Mouse (Mus musculus) mouse embryonic stem cell (cell line): ENCODE data around the gene Myo9b.

Experiments used
- in situ Hi-C, 2 experiments: fragments of 300-500 bp; cut with MboI; formaldehyde crosslinking; loops; 1 replicate in 1 of 2; 3 replicates in 1 of 2; pipeline ENCODE4 v1.14.3; 2019 to 2020; ENCODE audit warnings: low sequenced_read_pairs in 2 of 2, low pct_unique_long_range_greater_than_20kb in 1 of 2, mixed read lengths in 1 of 2; ENCODE audit not compliant: unreplicated experiment in 1 of 2

Gene Myo9b

DNA sequence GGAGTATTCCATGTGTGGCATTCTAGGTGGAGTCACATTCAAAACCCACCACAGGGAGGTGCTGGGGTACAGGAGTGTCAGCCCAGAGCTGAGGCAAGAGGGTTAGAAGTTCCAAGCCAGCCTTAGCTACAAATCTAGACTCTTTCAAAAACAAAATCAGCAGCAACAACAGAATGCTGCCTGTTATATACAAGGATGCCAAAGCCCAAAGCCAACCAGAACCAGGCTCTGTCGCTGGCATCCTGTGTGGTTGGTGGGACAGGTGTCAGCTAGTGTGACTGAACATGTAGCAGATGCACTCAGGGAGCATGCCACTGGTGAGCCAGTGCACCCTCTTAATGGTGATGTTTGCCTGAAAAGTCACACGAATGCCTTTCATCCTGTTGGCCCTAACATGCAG, 128.3 kb downstream of the Myo9b start:
- in situ Hi-C loops = no loop called here

GRCm38 (mm10) chr8:71401454-71401853, 128.9 kb downstream of the Myo9b start:
- in situ Hi-C loops = no loop called here

DNA sequence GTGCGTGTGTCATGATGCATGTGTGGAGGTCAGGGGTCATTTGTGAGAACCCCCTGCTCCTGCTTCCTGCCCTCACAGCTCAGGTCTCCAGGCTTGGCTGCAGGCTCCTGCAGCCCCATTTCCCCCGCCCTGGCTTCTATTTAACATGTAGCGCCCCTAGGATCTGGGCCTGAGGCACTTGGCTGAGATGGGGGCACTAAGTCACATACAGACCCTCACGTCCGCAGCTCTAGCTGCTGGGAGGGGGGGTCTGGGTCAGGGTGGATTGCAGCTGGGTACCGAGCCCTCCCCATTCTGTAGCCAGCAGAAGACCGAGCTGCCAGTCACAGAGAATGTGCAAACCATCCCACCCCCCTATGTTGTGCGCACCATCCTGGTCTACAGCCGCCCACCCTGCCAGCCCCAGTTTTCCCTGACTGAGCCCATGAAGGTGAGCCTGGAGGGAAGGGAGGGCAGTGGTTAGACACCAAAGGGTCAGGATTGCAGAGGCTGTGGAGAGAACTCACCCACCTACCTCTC, 130.0 kb downstream of the Myo9b start:
- in situ Hi-C loops = no loop called here

DNA sequence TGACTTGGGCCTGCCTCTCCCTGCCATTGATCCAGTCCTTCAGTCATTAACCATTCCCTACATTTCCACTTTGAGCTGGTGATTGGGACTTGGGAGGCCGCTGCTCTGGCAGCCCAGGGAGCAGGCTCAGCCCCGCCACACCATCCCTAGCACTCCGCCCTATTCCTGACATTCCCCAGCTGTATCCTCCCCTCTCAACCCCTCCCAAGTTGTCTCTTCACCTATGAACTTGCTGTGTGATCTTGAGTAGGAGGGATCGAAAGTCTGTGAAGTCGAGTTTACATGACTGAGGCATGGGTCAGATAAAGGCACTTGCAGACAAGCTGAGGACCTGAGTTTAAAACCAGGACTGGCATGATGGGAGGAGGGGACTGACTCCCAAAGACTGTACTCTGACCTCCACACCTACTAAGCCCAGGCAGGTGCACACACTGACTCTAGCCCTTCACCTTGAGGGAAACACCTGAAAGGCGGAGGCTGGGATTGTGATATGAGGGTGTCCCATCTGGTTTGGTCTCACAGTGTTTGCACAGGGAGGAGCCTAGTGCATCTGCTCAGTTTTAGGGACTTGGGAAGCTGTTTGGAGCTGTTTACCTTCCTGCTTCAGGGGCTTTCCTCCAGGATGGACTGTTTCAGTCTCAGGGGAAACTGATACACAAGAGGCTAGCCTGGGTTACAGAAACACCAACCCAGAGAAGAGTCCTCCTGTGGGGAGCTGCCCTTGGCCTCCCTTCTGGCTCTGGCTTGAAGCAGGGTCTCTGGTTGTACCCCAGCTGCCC, 130.8 kb downstream of the Myo9b start:
- in situ Hi-C loops = no loop called here

- in situ Hi-C loops = no loop called here
These were observed 131.5 kb downstream of the Myo9b start for GRCm38 (mm10) chr8:71404011-71404410.

GRCm38 (mm10) chr8:71404951-71405351, 132.4 kb downstream of the Myo9b start:
- in situ Hi-C loops = no loop called here

DNA sequence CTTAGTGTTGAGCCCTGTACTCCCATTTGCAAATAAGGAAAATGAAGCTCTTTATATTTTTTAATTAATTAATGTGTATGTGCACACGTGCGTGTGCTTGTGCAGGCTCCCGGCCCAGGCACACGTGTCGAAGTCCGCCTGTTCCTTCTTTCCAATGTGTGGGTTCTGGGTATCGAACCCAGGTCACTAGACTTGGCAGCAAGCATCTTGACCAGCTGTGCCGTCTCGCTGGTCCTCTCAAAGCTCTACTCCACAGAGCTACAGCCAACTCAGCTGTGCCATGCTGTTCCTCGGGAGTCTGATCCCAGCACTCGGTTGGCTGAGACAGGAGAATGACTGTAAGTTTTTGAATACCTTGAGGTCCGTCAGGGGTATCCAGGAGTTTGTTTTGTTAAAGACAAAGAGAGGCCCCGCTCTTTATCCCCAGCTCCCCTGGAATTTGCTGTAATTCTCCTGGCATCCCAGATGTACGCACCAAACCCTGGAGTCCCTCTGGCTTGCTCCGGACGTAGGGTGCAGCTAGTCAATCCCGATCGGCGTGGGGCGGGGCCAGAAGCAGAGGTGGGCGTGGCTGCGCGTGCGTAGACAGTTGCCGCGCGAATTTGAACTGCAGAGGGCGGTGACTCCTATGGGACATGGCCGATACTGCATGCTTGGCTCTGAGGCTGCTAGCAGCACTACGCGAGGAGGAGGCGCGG, 133.0 kb downstream of the Myo9b start, which contains the start of gene Ankle1:
Gene Ankle1, plus strand, starts transcription at position 610 of the 698 bp plus-strand sequence.
- in situ Hi-C loops = no loop called here

DNA sequence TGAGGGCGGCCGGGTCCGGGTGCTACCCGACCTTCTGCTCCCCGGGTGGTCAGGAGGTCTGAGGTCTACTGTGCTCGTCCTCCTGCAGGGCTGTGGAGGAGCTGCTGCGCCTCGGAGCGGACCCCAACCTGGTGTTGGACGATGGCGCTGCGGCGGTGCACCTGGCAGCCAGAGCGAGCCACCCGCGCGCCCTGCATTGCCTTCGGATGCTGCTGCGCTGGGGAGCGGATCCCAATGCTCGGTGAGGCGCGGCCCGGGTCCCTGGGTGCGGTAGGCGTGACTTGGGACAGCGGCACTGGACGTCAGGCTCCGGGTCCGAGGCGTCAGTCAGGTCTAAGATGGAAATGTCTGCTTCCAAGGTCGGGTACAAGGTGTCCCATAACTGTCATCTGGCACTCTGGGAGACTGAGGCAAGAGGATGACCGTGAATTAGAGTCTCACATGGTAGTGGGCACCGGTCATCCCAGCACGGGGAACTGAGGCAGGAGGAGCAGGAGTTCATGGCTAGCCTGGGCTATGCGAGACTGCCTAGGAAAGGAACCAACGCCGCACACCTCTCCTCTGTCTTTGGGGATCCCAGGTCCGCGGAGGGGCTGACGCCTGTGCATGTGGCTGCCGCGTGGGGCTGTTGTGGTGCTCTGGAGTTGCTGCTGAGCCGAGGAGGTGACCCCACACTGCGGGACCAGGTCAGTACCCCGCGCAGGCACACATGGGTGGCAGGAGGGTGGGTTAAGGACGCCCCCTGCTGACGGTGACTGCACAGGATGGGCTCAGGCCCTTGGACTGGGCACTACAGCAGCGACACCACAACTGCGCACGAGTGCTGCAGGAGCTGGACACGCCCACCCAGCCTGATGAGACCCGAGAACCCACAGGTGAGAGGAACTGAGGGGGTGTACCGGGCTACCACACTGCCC, 133.8 kb downstream of the Myo9b start:
- in situ Hi-C loops = no loop called here

DNA sequence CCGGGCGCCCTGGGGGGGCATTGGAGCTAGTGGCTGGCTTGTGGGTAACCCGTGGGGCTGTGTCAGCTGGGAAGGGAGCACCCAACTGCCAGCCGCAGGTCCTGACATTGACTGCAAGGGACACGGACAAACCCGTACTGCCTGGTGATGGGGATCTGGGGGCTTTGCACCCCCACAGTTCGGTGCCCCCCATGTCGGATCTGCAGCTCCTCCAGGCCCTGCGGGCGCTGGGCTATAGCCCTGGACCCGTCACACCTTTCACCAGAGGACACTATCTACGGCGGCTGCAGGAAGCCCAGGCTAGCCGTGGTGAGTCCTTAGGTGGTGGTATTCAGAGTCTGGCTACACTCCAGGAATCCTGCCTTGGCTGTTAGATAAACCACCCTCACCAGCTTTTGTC, 134.9 kb downstream of the Myo9b start:
- in situ Hi-C loops = no loop called here

DNA sequence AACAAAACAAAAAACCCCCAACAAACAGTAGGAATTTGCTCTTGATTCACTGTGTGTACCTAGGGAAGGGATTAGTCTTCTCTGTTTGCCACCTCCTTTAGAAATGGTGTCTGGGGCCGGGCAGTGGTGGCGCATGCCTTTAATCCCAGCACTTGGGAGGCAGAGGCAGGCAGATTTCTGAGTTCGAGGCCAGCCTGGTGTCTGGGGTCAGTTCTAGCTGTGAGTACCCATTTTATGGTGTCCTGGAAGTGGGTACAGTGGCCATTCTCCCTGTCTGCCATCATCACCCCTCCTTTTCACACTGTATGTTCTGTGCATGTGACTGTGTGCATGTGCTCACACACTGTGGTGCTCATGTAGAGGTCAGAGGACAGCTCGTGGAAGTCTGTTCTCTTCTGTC, 135.7 kb downstream of the Myo9b start:
- in situ Hi-C loops = no loop called here
